ENCODE assay signal across 13 mouse cellular contexts in the genomic region with DNA sequence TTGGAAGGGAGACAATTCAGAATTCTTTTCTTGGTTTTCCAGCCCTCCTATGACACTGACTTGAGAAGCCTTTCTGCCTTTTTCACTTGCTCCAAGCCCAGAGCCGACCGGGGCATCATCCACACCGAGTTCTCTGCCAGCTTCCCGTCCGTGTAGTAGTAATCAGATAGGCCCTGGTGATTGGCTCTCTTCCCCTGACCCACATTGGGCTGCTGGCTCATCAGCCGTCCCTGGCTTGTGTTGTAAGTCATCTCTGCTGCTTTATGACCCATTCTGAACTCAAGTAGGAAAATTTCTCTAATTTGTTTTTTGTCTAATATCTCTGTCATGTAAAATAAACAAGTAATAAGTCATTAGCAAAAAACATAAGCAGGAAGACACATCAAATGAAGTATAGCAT.
DNase-seq lines count a peak whose midpoint lies in the region; ATAC-seq lines count a peak whose summit lies in the region.
"Had no signal": no experiment of that assay in that cellular context is flagged by ENCODE, and none has a peak within 500 bp of the region (broad histone marks: within the 10 kb centered on the region; RNA-seq: fewer than 3 reads in every experiment).

No protein-coding gene starts in this region.

- no peak overlapping the region for H3K4me3 ChIP-seq in intestine, embryonic 15.5 days (replicated peaks)
- H3K4me3 ChIP-seq: hindbrain, embryonic 10.5 days; limb, embryonic 15.5 days had no signal

- H3K4me2 ChIP-seq in intestine, embryonic 15.5 days (replicated peaks) = no peak overlapping the region
- H3K4me2 ChIP-seq: limb, embryonic 15.5 days had no signal

- no peak overlapping the region for H3K9ac ChIP-seq in intestine, embryonic 15.5 days
- H3K9ac ChIP-seq: limb, embryonic 15.5 days had no signal

- H3K36me3 ChIP-seq in intestine, embryonic 15.5 days = no peaks in the 10 kb centered on the region

- H3K27me3 ChIP-seq in intestine, embryonic 15.5 days (replicated peaks) = no peaks in the 10 kb centered on the region
- H3K27me3 ChIP-seq: limb, embryonic 15.5 days had no signal

- no peak overlapping the region for H3K27ac ChIP-seq in intestine, embryonic 15.5 days
- H3K27ac ChIP-seq: hindbrain, embryonic 10.5 days; limb, embryonic 15.5 days had no signal

- peak; percentile 80 for DNase-seq in gastrocnemius, adult 18-20 months (ENCODE audit: low spot score)
- no peak for DNase-seq in gastrocnemius, postnatal 4 days (ENCODE audit: low spot score in 2 of 2)
- DNase-seq in urinary bladder, postnatal 14 days (ENCODE audit: low spot score) = peak; percentile 11
- DNase-seq in urinary bladder, postnatal 4 days (ENCODE audit: low spot score in 2 of 2) = no peak
- DNase-seq in gastrocnemius, postnatal 10 days = peak; percentile 50
- no peak for DNase-seq in c-Kit-positive CD71-positive TER-119-positive erythroid progenitor cells, embryonic 14.5 days (ENCODE audit: low spot score)
- DNase-seq in layer of hippocampus, adult 8-10 months (ENCODE audit: low spot score in 2 of 2) = no peak
- DNase-seq: heart, adult 11 months; kidney, adult 18-20 months; right cerebral cortex, adult 18-20 months had no signal

- 0 out of 2 replicates have a peak, but pooled peaks cover 6% of the 10 kb centered on the region for H3K4me1 ChIP-seq in intestine, embryonic 15.5 days (replicated peaks)

- 57% methylated on average over 6 of the region's 6 CpGs for WGBS in intestine, embryonic 15.5 days

- ATAC-seq in intestine, embryonic 15.5 days = no peak

- H3K9me3 ChIP-seq in intestine, embryonic 15.5 days = no peaks in the 10 kb centered on the region
- H3K9me3 ChIP-seq: hindbrain, embryonic 10.5 days; limb, embryonic 15.5 days had no signal

Comparison
In these comparisons a context has a peak if more than half of its experiments do, and no peak if none do; other contexts are left out.
1. DNase-seq: peak in gastrocnemius, adult 18-20 months (single experiment), urinary bladder, postnatal 14 days (single experiment) and gastrocnemius, postnatal 10 days (single experiment); none in gastrocnemius, postnatal 4 days (0 of 2), urinary bladder, postnatal 4 days (0 of 2), c-Kit-positive CD71-positive TER-119-positive erythroid progenitor cells, embryonic 14.5 days (single experiment) and layer of hippocampus, adult 8-10 months (0 of 2).